Mouse (Mus musculus) activated CD4-positive, CD25-positive, alpha-beta regulatory T cell, adult 4 months (primary cell): ENCODE measurements around the gene Cdh13. TPM values are rescaled to one million over a fixed set of nuclear protein-coding genes. Genes with fewer than 3 reads are reported as not detected.
"Not testable (repeated sequence)": the region's sequence is repeated elsewhere in the genome, so short reads cannot be mapped to it uniquely, and the experiment has no call there.

Source experiments
- ATAC-seq: one replicate; pipeline ENCODE4 v1.8.0; 2017
- polyA plus RNA-seq, 2 experiments: library from polyadenylated mRNA; unstranded; fragments of 100-300 nt; shearing (Covaris generic); gene quantifications; one replicate each; pipeline ENCODE4 v1.2.1; 2017

The Cdh13 gene
- polyA plus RNA-seq, 2 experiments from 2014 or later: 0.15 to 0.34 TPM

DNA sequence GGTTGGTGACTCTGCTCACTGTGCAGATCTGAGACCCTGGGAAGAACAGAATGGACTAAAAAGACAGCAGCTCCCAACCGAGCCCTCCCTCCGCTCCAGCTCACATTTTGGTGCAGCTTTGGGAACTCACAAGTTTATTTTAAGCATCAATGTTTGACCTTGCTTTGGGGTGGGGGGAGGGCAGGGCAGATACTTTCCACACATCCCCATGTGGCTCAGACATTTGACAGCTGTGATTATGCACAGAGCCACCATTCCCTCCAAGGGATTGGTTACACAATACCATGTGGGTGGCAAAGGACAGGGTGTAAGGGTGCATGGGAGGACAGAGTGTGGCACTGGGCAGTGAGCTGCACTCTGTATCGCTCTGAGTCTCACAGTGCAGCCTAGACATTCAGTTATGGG is 993.5 kb downstream of the Cdh13 start:
- ATAC-seq: no peak

DNA sequence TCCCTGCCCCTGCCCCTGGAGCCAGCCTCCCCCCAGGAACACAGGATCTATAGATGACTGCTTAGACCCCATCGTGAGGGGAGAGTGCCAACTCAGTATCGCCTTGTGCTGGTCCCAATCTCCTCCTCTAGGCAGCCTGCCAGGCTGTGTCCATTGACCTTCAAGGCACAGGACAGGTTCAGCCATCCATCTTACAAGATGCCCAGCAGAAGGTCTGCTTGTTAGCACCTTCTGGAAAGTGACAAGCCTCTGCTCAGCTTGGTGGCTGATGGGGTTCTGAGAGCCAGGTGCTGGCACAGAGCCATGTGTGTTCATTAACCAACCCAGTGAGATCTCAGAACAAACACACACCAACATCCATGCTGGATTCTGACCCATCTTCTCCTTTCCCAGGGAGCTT is 998.2 kb downstream of the Cdh13 start:
- no peak for ATAC-seq

DNA sequence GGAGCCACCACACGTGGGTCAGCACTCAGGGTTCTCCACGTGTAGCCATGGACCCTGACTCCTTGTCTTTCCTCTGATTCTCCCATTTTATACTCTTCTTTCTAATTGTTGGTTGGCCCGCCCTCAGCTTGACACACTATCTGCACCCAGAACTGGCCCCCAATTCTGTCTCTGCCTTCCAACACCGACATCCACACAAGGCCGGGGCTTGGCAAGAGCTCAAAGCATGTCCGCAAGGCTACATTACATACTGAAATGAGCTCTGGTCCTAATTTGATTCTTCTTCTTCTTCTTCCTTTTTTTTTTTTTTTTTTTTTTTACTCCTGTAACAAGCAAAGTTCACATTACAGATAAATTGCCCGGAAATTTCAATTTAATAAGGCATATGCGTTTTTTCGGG is 1001.0 kb downstream of the Cdh13 start:
- ATAC-seq: no peak

DNA sequence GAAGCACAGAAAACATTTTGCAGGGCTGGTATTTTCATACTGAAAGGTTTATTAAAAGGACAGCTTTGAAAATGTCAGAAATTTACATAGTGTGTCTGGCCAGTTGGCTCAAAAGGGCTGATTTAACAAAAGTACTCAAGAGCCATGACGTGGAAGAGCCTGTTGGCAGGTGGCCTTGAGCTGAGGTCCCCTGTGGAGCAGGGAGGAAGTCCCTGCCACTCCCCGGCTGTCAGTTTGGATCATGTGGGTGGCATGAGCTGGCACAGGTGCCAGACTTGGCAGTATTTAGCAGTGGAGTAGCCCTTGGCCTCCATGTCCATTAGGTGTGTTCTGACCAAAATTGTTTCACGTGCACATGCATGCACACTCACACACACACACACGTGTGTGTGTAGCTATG is 1001.4 kb downstream of the Cdh13 start:
- no peak for ATAC-seq

DNA sequence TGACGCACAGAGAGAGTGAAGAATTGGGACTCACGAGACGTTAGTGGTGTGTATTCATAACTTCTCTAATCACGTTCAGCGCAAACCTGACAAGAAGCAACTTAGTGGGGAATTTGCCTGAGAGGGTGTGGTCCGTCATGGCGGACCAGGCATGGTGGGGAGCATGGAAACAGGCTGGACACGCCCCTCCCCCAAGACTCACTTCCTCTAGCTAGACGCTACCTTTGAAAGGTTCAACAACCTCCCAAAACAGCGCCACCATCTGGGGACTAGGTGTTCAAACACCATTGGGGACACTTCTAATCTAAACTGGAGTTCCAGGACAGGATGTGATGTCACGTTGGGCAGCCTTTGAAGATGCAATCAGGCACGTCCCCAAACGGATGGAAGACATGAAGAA is 1011.9 kb downstream of the Cdh13 start:
- no peak for ATAC-seq

DNA sequence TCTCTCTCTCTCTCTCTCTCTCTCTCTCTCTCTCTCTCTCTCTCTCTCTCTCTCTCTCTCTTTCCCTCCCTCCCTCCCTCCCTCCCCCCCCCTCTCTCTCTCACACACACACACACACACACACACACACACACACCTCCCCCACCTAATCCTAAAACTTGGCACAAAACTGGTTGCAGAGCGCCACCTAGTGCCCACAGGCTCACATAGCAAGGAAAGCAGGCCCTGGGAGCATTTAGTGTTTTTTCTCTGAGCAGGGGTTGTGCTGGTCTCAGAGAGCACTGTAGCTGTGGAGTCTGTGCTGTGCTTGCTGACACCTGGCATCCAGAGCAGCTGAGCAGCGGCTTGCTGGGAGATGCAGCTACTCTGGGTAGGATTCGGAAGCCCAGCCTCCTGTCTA is 1014.2 kb downstream of the Cdh13 start:
- not testable (repeated sequence) for ATAC-seq

DNA sequence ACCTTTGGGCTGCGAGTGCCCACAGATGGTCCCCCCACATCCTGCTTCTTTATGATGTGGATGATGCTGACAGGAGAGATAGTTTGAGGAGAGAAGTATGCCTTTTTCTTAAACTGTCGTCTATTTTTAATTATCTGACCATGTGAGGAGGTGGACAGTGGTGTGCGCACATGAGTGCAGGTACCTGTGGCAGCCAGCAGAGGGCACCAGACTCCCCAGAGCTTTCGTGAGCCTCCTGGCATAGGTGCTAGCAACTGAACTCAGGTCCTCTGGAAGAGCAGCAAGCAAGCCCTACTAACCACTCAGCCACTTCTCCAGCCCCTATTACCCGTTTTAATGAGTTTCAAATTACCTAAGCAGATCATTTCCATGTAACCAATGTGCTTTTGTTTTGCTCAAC is 1016.8 kb downstream of the Cdh13 start:
- no peak for ATAC-seq

DNA sequence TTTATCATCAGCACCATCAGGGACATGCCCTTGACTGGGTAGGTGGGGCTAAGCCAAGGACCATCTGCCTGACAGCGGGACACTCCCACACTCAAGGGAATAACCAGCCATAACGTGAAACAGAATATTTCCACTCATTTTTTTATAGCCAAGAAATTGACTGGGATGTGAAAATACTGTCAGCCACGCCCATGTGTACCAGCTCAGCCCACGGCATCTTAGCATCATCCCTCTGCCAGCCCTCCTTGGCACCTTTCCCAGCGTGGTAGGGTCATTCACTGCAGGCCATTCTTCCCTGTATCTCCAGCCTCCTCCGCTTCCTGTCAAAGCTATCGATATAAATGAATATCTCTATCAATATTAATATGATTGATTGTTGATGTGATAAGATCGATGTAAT is 1020.7 kb downstream of the Cdh13 start:
- ATAC-seq: no peak

DNA sequence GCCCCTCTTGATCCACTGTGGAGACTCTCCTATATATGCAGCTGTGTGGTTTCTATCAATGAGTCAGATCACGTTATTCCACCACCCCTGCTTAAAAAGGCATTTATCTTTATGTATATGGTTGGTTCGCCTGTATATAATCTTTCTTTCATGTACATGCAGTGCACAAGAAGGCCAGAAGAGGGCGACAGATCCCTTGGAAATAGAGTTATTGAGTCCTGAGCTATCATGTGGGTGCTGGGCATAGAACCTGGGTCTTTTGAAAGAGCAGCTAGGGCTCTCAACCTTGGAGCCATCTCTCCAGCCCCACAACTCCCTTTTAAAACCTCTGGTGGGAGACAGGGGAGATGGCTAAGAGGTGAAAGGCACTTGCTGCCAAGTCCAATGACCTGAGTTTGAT is 1027.9 kb downstream of the Cdh13 start:
- no peak for ATAC-seq

DNA sequence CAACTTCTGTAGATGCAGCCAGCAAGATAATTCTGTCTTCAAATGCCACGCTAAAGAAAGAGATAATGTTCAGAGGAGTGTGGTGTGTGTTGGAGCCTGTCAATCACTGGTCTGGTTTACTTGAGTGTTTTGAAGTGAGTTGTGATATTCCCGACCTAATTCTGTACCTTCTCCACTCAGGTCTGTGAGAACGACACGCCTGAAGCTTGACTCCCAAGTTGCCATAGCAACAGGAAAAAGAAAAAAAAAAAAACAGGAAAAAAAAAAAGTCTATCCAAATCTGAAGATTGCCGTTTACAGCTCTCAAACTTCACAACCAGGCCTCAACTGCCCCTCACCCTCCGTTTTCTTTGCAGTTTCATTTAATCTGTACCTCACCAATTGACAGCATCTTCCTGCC is 1039.7 kb downstream of the Cdh13 start:
- ATAC-seq: no peak

DNA sequence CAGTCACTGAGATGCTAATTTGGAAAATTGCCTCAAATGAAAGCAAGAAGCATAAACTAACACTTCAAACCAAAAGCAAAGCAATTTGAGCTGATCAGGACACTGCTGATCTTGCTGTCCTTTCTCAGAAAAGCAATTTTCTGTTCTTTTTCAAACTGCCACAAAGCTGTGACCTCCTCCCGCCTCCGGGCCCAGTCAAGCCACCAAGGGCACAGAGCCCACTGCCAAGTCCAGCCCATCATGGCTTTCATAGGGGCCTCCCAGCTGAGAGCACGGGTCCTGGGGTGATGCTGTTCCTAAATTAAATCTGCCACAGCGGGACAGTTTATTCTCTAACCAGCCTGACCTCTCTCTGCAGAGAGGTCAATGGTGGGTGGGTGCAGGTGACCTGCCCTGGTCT is 1056.0 kb downstream of the Cdh13 start:
- ATAC-seq: no peak

DNA sequence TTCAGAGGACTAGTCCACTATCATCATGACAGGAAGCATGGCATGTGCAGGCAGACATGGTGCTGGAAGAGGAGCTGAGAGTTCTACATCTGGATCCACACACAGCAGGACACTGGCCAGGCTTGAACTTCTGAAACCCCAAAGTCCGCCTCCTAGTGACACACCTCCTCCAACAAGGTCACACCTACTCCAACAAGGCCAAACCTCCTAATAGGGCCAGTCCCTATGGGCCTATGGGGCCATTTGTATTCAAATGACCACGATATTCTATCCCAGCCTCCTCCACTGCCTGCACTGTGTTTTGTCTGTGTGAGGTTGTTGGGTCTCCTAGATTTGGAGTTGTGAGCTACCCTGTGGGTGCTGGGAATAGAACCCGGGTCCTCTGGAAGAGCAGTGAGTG is 1060.1 kb downstream of the Cdh13 start:
- no peak for ATAC-seq

DNA sequence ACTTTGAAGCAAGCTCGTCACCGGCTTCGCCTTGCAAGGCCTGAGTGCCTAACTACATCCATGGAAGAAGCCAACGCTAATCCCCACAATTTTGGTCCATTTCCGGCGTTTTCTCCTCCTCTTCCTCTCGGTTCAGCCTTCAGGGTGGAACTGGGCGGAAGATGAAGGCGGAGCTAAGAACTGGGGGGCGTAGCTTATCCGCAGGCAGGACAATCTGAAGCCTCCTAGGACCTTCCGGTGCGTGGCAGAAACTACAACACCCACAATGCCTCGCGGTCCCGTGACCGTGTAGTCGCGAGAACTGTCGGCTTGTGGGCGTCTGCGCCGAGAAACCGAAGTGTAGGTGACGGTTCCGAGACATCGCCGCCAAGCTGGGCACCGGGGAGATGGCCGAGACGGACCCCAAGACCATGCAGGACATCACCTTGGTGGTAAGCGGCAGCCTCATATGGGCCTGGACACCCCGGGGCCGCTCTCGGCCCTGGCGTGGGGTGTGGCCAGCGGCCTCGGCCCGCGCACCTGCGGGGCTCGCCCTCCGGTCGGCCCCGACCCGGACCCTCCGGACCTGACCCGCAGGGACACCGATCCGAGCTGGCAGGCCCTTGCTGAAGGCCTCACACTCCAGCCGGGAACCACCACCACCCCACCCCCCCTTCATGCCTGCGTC is 1060.8 kb downstream of the Cdh13 start, which contains the start of gene Hsbp1:
Gene Hsbp1, plus strand, starts transcription at position 299 of the 667 bp plus-strand sequence.
- ATAC-seq: peak; percentile 97

DNA sequence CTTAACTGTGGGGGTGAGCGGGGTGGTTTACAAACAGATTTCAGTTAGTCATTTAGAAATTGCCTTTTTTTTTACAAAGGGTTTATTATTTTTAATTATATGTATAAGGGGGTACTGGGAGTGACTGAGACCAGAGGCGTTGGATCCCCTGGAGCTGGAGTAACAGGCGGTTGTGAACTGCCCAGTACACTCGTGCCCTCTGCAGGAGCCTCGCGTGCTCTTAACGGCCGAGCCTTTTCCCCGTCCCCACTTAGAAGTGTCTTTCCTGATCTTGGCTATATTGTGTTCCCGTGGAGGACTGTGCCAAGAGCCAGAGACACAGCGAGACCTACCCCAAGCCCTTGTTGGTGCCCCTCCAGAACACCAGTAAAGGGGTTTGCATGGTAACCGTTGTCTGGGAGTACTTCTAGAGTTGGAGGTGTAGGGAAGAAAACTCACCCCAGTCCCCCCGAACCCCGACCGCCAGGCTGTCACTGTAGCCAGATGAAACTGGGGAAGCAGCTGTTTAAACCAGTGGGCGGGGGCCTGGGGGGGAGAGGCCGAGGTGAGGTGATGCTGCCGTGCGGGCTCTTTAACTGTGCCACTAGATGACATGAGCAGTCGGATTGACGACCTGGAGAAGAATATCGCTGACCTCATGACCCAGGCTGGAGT is 1061.6 kb downstream of the Cdh13 start:
- no peak for ATAC-seq

DNA sequence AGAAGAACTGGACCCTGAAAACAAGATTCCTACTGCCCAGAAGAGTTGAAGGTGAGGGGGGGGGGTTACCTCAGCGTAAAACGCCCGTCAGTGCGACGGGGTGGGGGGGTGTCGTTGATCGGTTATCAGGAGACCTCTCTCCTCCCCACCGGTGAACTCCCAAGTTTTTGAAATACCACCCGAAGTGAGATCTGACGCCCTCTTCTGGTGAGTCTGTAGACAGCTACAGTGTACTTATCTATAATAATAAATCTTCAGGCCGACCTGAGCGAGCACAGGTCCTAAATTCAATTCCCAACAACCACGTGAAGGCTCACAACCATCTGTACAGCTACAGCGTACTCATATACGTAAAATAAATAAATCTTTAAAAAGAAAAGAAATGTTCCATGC is 1062.1 kb downstream of the Cdh13 start:
- ATAC-seq: no peak

DNA sequence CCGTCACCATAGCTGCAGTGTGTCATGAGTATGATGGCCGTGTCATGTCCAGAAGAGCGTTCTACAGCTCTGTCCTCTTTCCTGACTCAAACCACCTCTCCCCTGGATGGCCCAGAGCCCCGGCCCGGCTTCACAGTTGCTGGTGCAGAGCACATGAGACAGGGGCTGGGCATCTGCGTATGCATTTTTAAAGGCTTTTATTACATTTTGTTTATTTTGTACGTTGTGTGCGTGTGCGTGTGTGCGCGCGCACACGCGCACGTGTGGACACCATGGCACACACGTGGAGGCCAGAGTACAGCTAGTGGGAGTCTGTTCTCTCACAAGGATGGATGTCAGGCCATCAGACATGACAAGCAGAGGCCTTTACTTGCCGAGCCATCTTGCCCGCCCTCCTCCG is 1068.1 kb downstream of the Cdh13 start:
- ATAC-seq: no peak

DNA sequence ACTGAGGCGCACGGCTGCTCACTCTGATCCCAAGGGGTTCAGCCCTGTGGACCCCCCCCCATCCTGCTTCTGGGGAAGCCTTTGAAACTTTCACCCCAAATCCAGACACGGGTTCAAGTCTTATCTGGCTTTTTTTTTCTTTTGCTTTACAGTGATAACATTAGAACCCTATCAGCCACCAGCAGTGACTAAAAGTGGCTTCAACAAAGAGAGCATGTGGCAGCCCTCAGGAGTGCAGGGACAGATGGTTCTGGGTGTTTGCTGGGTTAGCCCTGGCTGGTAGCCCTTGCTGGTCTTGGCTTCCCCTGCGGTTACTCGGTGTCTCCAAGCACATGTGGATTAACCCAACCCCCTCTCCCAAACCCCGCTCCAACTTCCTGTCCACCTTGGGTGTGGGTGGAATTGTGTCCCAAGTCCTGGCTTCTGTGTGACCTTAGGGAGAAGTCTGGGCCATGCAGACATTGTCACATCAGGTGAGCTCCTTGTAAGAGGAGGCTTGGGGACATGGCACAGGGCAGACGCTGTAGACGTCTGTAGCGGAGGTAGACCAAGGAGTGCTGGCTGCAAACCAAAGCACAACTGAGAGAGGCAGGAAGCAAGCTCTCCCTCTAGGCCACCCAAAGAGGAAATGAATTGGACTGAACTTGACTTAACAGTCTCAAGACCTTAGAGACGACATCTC is 1069.6 kb downstream of the Cdh13 start:
- peak; percentile 46 for ATAC-seq

DNA sequence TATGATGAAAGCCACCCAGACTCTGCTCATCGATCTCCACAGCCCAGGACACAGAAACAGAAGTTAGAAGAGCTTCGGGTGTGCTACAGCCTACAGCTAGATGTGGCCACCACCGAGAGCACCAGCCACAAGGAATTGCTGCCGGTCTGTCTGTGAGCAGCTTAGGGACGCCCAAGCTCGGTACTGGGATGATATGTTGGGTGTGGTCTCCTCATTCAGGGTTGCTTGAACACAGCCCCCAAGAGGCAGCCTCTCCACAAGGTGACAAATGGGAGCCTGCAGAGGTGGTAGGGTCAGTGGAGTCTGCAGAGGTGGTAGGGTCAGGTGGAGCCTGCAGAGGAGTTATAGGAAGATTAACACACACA is 1070.1 kb downstream of the Cdh13 start:
- ATAC-seq: no peak

DNA sequence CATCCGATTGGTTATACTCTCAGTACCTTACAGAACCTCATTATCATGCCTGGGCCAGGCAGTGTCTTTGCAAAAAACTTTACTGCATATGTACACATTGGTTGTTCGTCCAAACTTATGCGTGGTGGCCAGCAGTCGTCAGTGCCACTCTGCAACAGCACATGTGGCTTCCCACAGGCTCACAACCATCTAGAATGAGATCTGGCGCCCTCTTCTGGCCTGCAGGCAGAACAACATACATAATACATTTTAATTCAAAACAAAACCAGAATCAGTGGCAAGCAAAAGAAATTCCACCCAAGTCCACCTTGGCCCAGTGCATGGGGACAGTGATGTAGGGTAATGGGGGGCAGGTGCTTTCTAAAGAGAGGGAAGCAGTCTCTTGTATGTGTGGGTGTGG is 1073.1 kb downstream of the Cdh13 start:
- not testable (repeated sequence) for ATAC-seq

DNA sequence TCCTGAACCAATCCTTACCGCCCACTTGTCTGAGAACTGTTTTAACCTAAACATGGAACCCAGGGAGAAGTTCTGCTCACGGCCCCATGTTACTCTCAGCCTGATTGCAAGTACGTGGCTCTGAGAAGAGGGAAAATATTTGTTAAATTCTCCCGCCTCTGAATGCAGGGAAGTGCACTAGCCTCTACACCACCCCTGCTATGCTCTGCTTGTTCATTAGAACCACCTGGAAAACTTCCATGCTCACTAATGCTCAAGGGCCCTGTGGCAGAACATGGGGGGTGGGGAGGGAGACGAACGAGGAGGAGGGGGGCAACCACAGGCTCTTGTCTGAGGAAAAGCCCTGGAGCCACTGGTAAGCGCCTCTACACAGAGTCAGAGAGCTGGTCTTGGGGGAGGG is 1074.6 kb downstream of the Cdh13 start:
- no peak for ATAC-seq

DNA sequence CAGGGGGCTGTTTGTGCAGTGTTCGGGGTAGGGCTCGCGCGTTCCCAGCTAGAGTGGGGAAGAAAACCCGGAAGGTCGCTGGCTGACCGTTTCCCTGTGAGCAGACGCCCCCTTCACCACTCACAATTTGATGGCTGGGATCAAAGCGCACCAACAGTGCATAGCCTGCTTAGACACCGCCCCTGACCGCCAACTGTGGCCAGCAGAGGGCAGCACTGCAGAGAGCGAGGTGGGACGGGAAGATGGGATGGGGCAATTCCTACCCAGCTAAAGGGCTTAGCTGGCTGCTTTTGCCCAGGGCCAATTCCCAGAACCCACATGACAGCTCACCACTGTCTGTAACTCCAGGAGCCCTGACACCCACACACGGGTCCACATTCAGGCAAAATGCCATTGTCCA is 1075.3 kb downstream of the Cdh13 start:
- no peak for ATAC-seq

DNA sequence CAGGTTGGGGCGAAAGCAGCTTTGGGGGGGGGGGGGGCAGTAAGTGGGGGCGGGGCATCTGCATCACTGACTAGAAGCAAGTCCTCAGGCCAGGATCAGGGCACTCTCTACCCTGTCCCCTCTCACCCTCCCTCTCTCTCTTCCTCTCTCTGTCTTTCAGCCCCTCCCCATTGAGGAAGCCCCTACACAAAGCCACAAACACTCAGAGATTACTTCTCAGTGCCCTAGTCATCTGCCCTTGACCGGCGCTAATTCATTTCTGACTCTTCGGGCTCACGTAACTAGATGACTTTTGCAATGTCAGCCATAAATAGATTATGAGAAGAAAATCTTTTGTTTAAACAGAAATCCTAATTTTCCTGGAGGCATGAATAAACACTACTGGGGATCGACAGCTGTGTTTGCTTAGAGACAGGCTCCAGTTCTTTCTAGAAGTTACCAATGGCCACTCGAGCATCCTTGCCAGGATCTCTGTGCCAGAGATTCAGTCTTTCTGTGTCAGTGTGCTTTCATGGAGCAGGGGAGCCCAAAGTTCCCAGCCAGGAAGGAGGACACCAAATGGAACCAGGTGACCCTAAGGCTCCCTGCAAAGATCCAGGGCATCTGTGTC is 1077.3 kb downstream of the Cdh13 start:
- ATAC-seq: no peak
